Mouse (Mus musculus): Measurements from ENCODE around the gene Acpp. TPM values are rescaled to one million over a fixed set of nuclear protein-coding genes. Genes with fewer than 3 reads are reported as not detected.

Gene Acpp
- polyA plus RNA-seq, 1 experiment from 2014 or later: 9.8 TPM

GRCm38 (mm10) chr9:104252637-104253036, 84.9 kb downstream of the Acpp start:
- no peak overlapping the region for H3K27ac ChIP-seq (replicated peaks)
- TF ChIP-seq CTCF (IDR thresholded peaks at IDR 0.05; ENCODE audit: low read depth): no peak
- no peak for TF ChIP-seq EP300 (optimal IDR thresholded peaks at IDR 0.05)
- no peak overlapping the region for H3K9ac ChIP-seq (ENCODE audit: low read length)
- DNase-seq (ENCODE audit: low spot score) (no peak), ATAC-seq (ENCODE audit: low FRiP score, low TSS enrichment) (no peak)
- H3K9me3 ChIP-seq (ENCODE audit: control insufficient read depth, low read length): no peaks in the 10 kb centered on the region
- 86% methylated on average over 3 of the region's 3 CpGs for WGBS
- no peak overlapping the region for H3K4me3 ChIP-seq (ENCODE audit: low read depth, low read length)
- no peaks in the 10 kb centered on the region for H3K36me3 ChIP-seq (ENCODE audit: control insufficient read depth, insufficient read depth, low read length)
- no peaks in the 10 kb centered on the region for H3K27me3 ChIP-seq (ENCODE audit: control insufficient read depth, insufficient read depth, low read length)
- H3K4me1 ChIP-seq (replicated peaks; ENCODE audit: control insufficient read depth, insufficient read depth): no peaks in the 10 kb centered on the region; the same call in 1 of the 2 replicates
- no peak overlapping the region for H3K4me2 ChIP-seq (replicated peaks; ENCODE audit: low read depth)

GRCm38 (mm10) chr9:104251687-104252086, 85.9 kb downstream of the Acpp start:
- no peaks in the 10 kb centered on the region for H3K36me3 ChIP-seq (ENCODE audit: control insufficient read depth, insufficient read depth, low read length)
- H3K9ac ChIP-seq (ENCODE audit: low read length): no peak overlapping the region
- H3K27ac ChIP-seq (replicated peaks): no peak overlapping the region
- ATAC-seq (ENCODE audit: low FRiP score, low TSS enrichment) (no peak), DNase-seq (ENCODE audit: low spot score) (no peak)
- H3K4me3 ChIP-seq (ENCODE audit: low read depth, low read length): no peak overlapping the region
- H3K4me1 ChIP-seq (replicated peaks; ENCODE audit: control insufficient read depth, insufficient read depth): no peaks in the 10 kb centered on the region; the same call in 1 of the 2 replicates
- no peaks in the 10 kb centered on the region for H3K9me3 ChIP-seq (ENCODE audit: control insufficient read depth, low read length)
- 68% methylated on average over 4 of the region's 4 CpGs for WGBS
- H3K4me2 ChIP-seq (replicated peaks; ENCODE audit: low read depth): no peak overlapping the region
- H3K27me3 ChIP-seq (ENCODE audit: control insufficient read depth, insufficient read depth, low read length): no peaks in the 10 kb centered on the region
- no peak for TF ChIP-seq CTCF (IDR thresholded peaks at IDR 0.05; ENCODE audit: low read depth)
- no peak for TF ChIP-seq EP300 (optimal IDR thresholded peaks at IDR 0.05)

GRCm38 (mm10) chr9:104251111-104251510, 86.4 kb downstream of the Acpp start:
- H3K9me3 ChIP-seq (ENCODE audit: control insufficient read depth, low read length): no peaks in the 10 kb centered on the region
- no peak for ATAC-seq (ENCODE audit: low FRiP score, low TSS enrichment)
- 82% methylated on average over 8 of the region's 8 CpGs for WGBS
- no peak for TF ChIP-seq EP300 (optimal IDR thresholded peaks at IDR 0.05)
- no peak for TF ChIP-seq CTCF (IDR thresholded peaks at IDR 0.05; ENCODE audit: low read depth)
- no peak overlapping the region for H3K4me3 ChIP-seq (ENCODE audit: low read depth, low read length)
- H3K27me3 ChIP-seq (ENCODE audit: control insufficient read depth, insufficient read depth, low read length): no peaks in the 10 kb centered on the region
- no peak overlapping the region for H3K27ac ChIP-seq (replicated peaks)
- no peak overlapping the region for H3K9ac ChIP-seq (ENCODE audit: low read length)
- DNase-seq (ENCODE audit: low spot score): no peak
- H3K36me3 ChIP-seq (ENCODE audit: control insufficient read depth, insufficient read depth, low read length): no peaks in the 10 kb centered on the region
- no peak overlapping the region for H3K4me2 ChIP-seq (replicated peaks; ENCODE audit: low read depth)
- H3K4me1 ChIP-seq (replicated peaks; ENCODE audit: control insufficient read depth, insufficient read depth): no peaks in the 10 kb centered on the region; the same call in 1 of the 2 replicates

- Histone ChIP-seq H3K4me3 (ENCODE audit: low read depth, low read length) (no peak overlapping the region), H3K36me3 (ENCODE audit: control insufficient read depth, insufficient read depth, low read length) (no peaks in the 10 kb centered on the region), H3K4me2 (replicated peaks; ENCODE audit: low read depth) (no peak overlapping the region), H3K4me1 (replicated peaks; ENCODE audit: control insufficient read depth, insufficient read depth) (no peaks in the 10 kb centered on the region; the same call in 1 of the 2 replicates), H3K9ac (ENCODE audit: low read length) (no peak overlapping the region), H3K27ac (replicated peaks) (no peak overlapping the region), H3K27me3 (ENCODE audit: control insufficient read depth, insufficient read depth, low read length) (no peaks in the 10 kb centered on the region), H3K9me3 (ENCODE audit: control insufficient read depth, low read length) (no peaks in the 10 kb centered on the region)
- DNase-seq (ENCODE audit: low spot score): no peak
- WGBS: 57% methylated on average over 6 of the region's 6 CpGs
- no peak for TF ChIP-seq CTCF (IDR thresholded peaks at IDR 0.05; ENCODE audit: low read depth)
- TF ChIP-seq EP300 (optimal IDR thresholded peaks at IDR 0.05): no peak
- ATAC-seq (ENCODE audit: low FRiP score, low TSS enrichment): no peak
Observed at GRCm38 (mm10) chr9:104247307-104247987, 90.1 kb downstream of the Acpp start.

- no peak overlapping the region for H3K27ac ChIP-seq (replicated peaks)
- ATAC-seq (ENCODE audit: low FRiP score, low TSS enrichment) (no peak), DNase-seq (ENCODE audit: low spot score) (no peak)
- TF ChIP-seq CTCF (IDR thresholded peaks at IDR 0.05; ENCODE audit: low read depth) (no peak), EP300 (optimal IDR thresholded peaks at IDR 0.05) (no peak)
- H3K4me3 ChIP-seq (ENCODE audit: low read depth, low read length): no peak overlapping the region
- no peaks in the 10 kb centered on the region for H3K27me3 ChIP-seq (ENCODE audit: control insufficient read depth, insufficient read depth, low read length)
- no peak overlapping the region for H3K4me2 ChIP-seq (replicated peaks; ENCODE audit: low read depth)
- H3K36me3 ChIP-seq (ENCODE audit: control insufficient read depth, insufficient read depth, low read length): no peaks in the 10 kb centered on the region
- WGBS: 77% methylated on average over 9 of the region's 9 CpGs
- H3K9me3 ChIP-seq (ENCODE audit: control insufficient read depth, low read length): no peaks in the 10 kb centered on the region
- no peak overlapping the region for H3K9ac ChIP-seq (ENCODE audit: low read length)
- H3K4me1 ChIP-seq (replicated peaks; ENCODE audit: control insufficient read depth, insufficient read depth): no peaks in the 10 kb centered on the region; the same call in 1 of the 2 replicates
Observed at GRCm38 (mm10) chr9:104243799-104244466, 93.6 kb downstream of the Acpp start.

- Histone ChIP-seq H3K4me2 (replicated peaks; ENCODE audit: low read depth) (no peak overlapping the region), H3K27me3 (ENCODE audit: control insufficient read depth, insufficient read depth, low read length) (no peaks in the 10 kb centered on the region), H3K9ac (ENCODE audit: low read length) (no peak overlapping the region), H3K4me3 (ENCODE audit: low read depth, low read length) (no peak overlapping the region), H3K4me1 (replicated peaks; ENCODE audit: control insufficient read depth, insufficient read depth) (no peaks in the 10 kb centered on the region), H3K27ac (replicated peaks) (no peak overlapping the region), H3K9me3 (ENCODE audit: control insufficient read depth, low read length) (no peaks in the 10 kb centered on the region), H3K36me3 (ENCODE audit: control insufficient read depth, insufficient read depth, low read length) (peaks cover 4% of the 10 kb centered on the region; the same call in 1 of the 2 replicates)
- WGBS: 82% methylated on average over 7 of the region's 7 CpGs
- DNase-seq (ENCODE audit: low spot score): no peak
- ATAC-seq (ENCODE audit: low FRiP score, low TSS enrichment): no peak
- TF ChIP-seq CTCF (IDR thresholded peaks at IDR 0.05; ENCODE audit: low read depth) (no peak), EP300 (optimal IDR thresholded peaks at IDR 0.05) (no peak)
Observed at GRCm38 (mm10) chr9:104240146-104240545, 97.4 kb downstream of the Acpp start.
